ENCODE assay signal across 8 mouse cellular contexts in genomic region chr14:121422664-121423340, GRCm38 (mm10). TPM values are rescaled to one million over a fixed set of nuclear protein-coding genes. Genes with fewer than 3 reads are reported as not detected.
DNase-seq lines count a peak whose midpoint lies in the region; ATAC-seq and TF ChIP-seq lines count a peak whose summit lies in the region.

No protein-coding gene starts in this region.

- H3K4me2 ChIP-seq in heart, postnatal 0 days (ENCODE audit: low read depth, low read length): peak overlapping the region; percentile 32
- no peak overlapping the region; the same call in 1 of the 2 replicates for H3K4me2 ChIP-seq in lung, embryonic 16.5 days (ENCODE audit: low read depth, low read length)
- no peak overlapping the region for H3K4me2 ChIP-seq in hindbrain, embryonic 12.5 days (replicated peaks)
- H3K4me2 ChIP-seq in forebrain, embryonic 14.5 days (ENCODE audit: low read length): no peak overlapping the region

- ATAC-seq in heart, postnatal 0 days (ENCODE audit: insufficient read depth, low read depth): peak; percentile 94
- peak; percentile 72 for ATAC-seq in lung, embryonic 16.5 days (ENCODE audit: low read depth)
- ATAC-seq in hindbrain, embryonic 12.5 days (ENCODE audit: low FRiP score): no peak
- no peak for ATAC-seq in forebrain, embryonic 14.5 days

- H3K9ac ChIP-seq in heart, postnatal 0 days (replicated peaks; ENCODE audit: low read depth, low read length): no peak overlapping the region
- H3K9ac ChIP-seq in lung, embryonic 16.5 days (ENCODE audit: low read length): no peak overlapping the region
- no peak overlapping the region for H3K9ac ChIP-seq in hindbrain, embryonic 12.5 days
- no peak overlapping the region for H3K9ac ChIP-seq in forebrain, embryonic 14.5 days (ENCODE audit: low read length)

- H3K9me3 ChIP-seq in heart, postnatal 0 days (replicated peaks; ENCODE audit: control insufficient read depth, low read length): no peaks in the 10 kb centered on the region
- H3K9me3 ChIP-seq in lung, embryonic 16.5 days (ENCODE audit: control insufficient read depth, low read length): 0 out of 2 replicates have a peak, but pooled peaks cover 3% of the 10 kb centered on the region
- H3K9me3 ChIP-seq in hindbrain, embryonic 12.5 days (replicated peaks): 0 out of 2 replicates have a peak, but pooled peaks cover 7% of the 10 kb centered on the region
- peaks cover 4% of the 10 kb centered on the region; the same call in 1 of the 2 replicates for H3K9me3 ChIP-seq in forebrain, embryonic 14.5 days (replicated peaks; ENCODE audit: control insufficient read depth, low read length)

- TF ChIP-seq EP300 in heart, postnatal 0 days (IDR thresholded peaks at IDR 0.05; ENCODE audit: low read depth): peak; percentile 66; the same call in 1 of the 2 replicates

- H3K27me3 ChIP-seq in heart, postnatal 0 days (ENCODE audit: control insufficient read depth, insufficient read depth, low read length): no peaks in the 10 kb centered on the region
- no peaks in the 10 kb centered on the region for H3K27me3 ChIP-seq in lung, embryonic 16.5 days (ENCODE audit: control insufficient read depth, insufficient read depth, low read depth, low read length)
- H3K27me3 ChIP-seq in hindbrain, embryonic 12.5 days: no peaks in the 10 kb centered on the region
- no peaks in the 10 kb centered on the region for H3K27me3 ChIP-seq in forebrain, embryonic 14.5 days (replicated peaks; ENCODE audit: control insufficient read depth, insufficient read depth, low read length)

- peak; percentile 18 to 37 for DNase-seq in spleen, postnatal 10 days (ENCODE audit: low spot score in 2 of 2)
- DNase-seq in spleen, postnatal 14 days (ENCODE audit: low spot score in 2 of 2): no peak
- peak; percentile 86 for DNase-seq in heart, postnatal 0 days (ENCODE audit: low spot score)
- peak; percentile 18 to 31 for DNase-seq in thymus, postnatal 36 days
- no peak for DNase-seq in urinary bladder, adult 2 months (ENCODE audit: low spot score)
- DNase-seq in forebrain, embryonic 14.5 days (ENCODE audit: low spot score): no peak

- peaks cover 24% of the 10 kb centered on the region for H3K4me1 ChIP-seq in heart, postnatal 0 days (ENCODE audit: control insufficient read depth, insufficient read depth)
- peaks cover 12% of the 10 kb centered on the region for H3K4me1 ChIP-seq in lung, embryonic 16.5 days (replicated peaks; ENCODE audit: control insufficient read depth, insufficient read depth, low read length)
- no peaks in the 10 kb centered on the region for H3K4me1 ChIP-seq in hindbrain, embryonic 12.5 days
- H3K4me1 ChIP-seq in forebrain, embryonic 14.5 days (ENCODE audit: control insufficient read depth, insufficient read depth, low read length): no peaks in the 10 kb centered on the region

- H3K36me3 ChIP-seq in heart, postnatal 0 days (replicated peaks; ENCODE audit: control insufficient read depth, insufficient read depth, low read length): no peaks in the 10 kb centered on the region
- no peaks in the 10 kb centered on the region for H3K36me3 ChIP-seq in lung, embryonic 16.5 days (ENCODE audit: control insufficient read depth, insufficient read depth, low read length)
- no peaks in the 10 kb centered on the region for H3K36me3 ChIP-seq in hindbrain, embryonic 12.5 days
- H3K36me3 ChIP-seq in forebrain, embryonic 14.5 days (ENCODE audit: control insufficient read depth, insufficient read depth, low read length): no peaks in the 10 kb centered on the region

- peak overlapping the region; percentile 90 for H3K27ac ChIP-seq in heart, postnatal 0 days (ENCODE audit: low read depth)
- peak overlapping the region; percentile 51 for H3K27ac ChIP-seq in lung, embryonic 16.5 days (ENCODE audit: low read length)
- H3K27ac ChIP-seq in hindbrain, embryonic 12.5 days: no peak overlapping the region
- H3K27ac ChIP-seq in forebrain, embryonic 14.5 days (ENCODE audit: low read depth, low read length): no peak overlapping the region

- H3K4me3 ChIP-seq in heart, postnatal 0 days (ENCODE audit: low read depth, low read length): no peak overlapping the region
- no peak overlapping the region for H3K4me3 ChIP-seq in lung, embryonic 16.5 days (ENCODE audit: low read length)
- H3K4me3 ChIP-seq in hindbrain, embryonic 12.5 days: no peak overlapping the region
- H3K4me3 ChIP-seq in forebrain, embryonic 14.5 days (ENCODE audit: low read depth, low read length): no peak overlapping the region

- no peak for TF ChIP-seq CTCF in heart, postnatal 0 days (IDR thresholded peaks at IDR 0.05; ENCODE audit: low read depth)

- 16% methylated on average over 4 of the region's 4 CpGs for WGBS in heart, postnatal 0 days
- 22% methylated on average over 4 of the region's 4 CpGs for WGBS in lung, embryonic 16.5 days
- 70% methylated on average over 4 of the region's 4 CpGs for WGBS in hindbrain, embryonic 12.5 days
- 74% methylated on average over 4 of the region's 4 CpGs for WGBS in forebrain, embryonic 14.5 days

RNA-seq across cellular contexts. Expression of gene Stk24, which starts 43.0 kb away (rescaled TPM):
- total RNA-seq in heart, postnatal 0 days (2014; rRNA removed; ENCODE audit: low replicate concordance): 62.9 and 68.3 TPM in 2 replicates
- 22.6 and 26.7 TPM in 2 replicates for polyA plus RNA-seq in heart, postnatal 0 days (2015; fragmentation: Nextera tagmentation; extraction: Ambion mirVana)
- 33.8 and 35.9 TPM in 2 replicates for polyA plus RNA-seq in lung, embryonic 16.5 days (2015; fragmentation: Nextera tagmentation; extraction: Ambion mirVana)
- polyA plus RNA-seq in hindbrain, embryonic 12.5 days (2016; fragmentation: Nextera tagmentation; extraction: Ambion mirVana): 38.4 and 41.2 TPM in 2 replicates
- polyA plus RNA-seq in urinary bladder, adult 2 months (2012; rRNA removed): 60.4 and 67.3 TPM in 2 replicates
- 20.6 and 20.8 TPM in 2 replicates for polyA plus RNA-seq in forebrain, embryonic 14.5 days (2014; fragmentation: Nextera tagmentation; extraction: Ambion mirVana)

Comparison
In these comparisons a context has a peak if more than half of its experiments do, and no peak if none do; other contexts are left out.
1. DNase-seq: peak in spleen, postnatal 10 days (2 of 2), heart, postnatal 0 days (single experiment) and thymus, postnatal 36 days (2 of 2); none in spleen, postnatal 14 days (0 of 2), urinary bladder, adult 2 months (single experiment) and forebrain, embryonic 14.5 days (single experiment).
2. ATAC-seq: peak in heart, postnatal 0 days (single experiment) and lung, embryonic 16.5 days (single experiment); none in hindbrain, embryonic 12.5 days (single experiment) and forebrain, embryonic 14.5 days (single experiment).
3. H3K27ac ChIP-seq: peak in heart, postnatal 0 days (single experiment) and lung, embryonic 16.5 days (single experiment); none in hindbrain, embryonic 12.5 days (single experiment) and forebrain, embryonic 14.5 days (single experiment).